Mouse (Mus musculus) erythroblast, embryonic 14.5 days (primary cell): Measurements from ENCODE around the gene Tmem14a. TPM values are rescaled to one million over a fixed set of nuclear protein-coding genes. Genes with fewer than 3 reads are reported as not detected.
"Not testable (repeated sequence)": the region's sequence is repeated elsewhere in the genome, so short reads cannot be mapped to it uniquely, and the experiment has no call there.

Source experiments
- H3K27me3 ChIP-seq: 2 replicates; pipeline ENCODE4 v1.6.1; 2012; ENCODE audit warnings: inconsistent platforms; ENCODE audit not compliant: control insufficient read depth
- H3K36me3 ChIP-seq: 2 replicates; pipeline ENCODE4 v1.6.1; 2012; ENCODE audit warnings: mild to moderate bottlenecking, inconsistent platforms; ENCODE audit not compliant: control insufficient read depth
- H3K4me1 ChIP-seq: 2 replicates; pipeline ENCODE4 v1.6.1; 2012; ENCODE audit warnings: inconsistent platforms; ENCODE audit not compliant: control insufficient read depth
- H3K4me3 ChIP-seq: replicated peaks from 2 replicates; pipeline ENCODE3; 2012; ENCODE audit warnings: moderate library complexity, mild to moderate bottlenecking, inconsistent platforms
- H3K9me3 ChIP-seq: 2 replicates; pipeline ENCODE4 v1.6.1; 2012; ENCODE audit warnings: low read length, inconsistent platforms, mixed read lengths; ENCODE audit not compliant: control insufficient read depth
- GATA1 ChIP-seq: IDR thresholded peaks from 2 replicates; pipeline ENCODE4 v1.6.1; 2012; ENCODE audit warnings: low read length, inconsistent platforms, mixed read lengths
- TAL1 ChIP-seq: IDR thresholded peaks from 3 replicates; pipeline ENCODE4 v1.6.1; 2012; ENCODE audit warnings: low read length, inconsistent platforms, mixed read lengths
- polyA plus RNA-seq: library from polyadenylated mRNA; stranded (reverse); fragments of >175 nt; gene quantifications from 2 replicates; pipeline ENCODE4 v1.2.3, GENCODE M21; 2012

The Tmem14a gene
- polyA plus RNA-seq: 0.06 TPM in 1 of 2 replicates, not detected in the other

DNA sequence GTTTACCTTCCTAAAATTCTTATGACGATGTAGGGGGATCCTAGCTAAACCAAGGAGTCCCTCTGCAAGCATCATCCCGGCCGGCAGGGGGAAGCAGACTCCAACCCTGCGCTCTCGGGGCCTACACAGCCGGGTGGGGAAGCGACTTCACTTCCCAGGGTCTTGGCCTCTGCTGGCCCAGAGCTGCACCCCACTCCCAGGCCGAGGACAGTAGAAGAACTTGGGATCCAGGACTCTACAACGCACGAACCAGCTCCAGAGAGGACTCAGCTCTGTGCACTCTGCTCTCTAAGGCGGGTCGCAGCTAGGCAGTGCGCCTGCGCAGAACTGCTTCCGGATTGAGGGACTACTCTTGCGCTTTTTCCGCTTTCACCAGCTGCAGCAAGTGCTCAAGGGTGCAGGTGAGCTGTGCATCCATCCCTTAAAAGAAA lies at the start of gene Tmem14a:
TSS of gene Tmem14a (plus strand) at position 87 of the 431 bp plus-strand sequence.
- Histone ChIP-seq H3K27me3 (no peaks in the 10 kb centered on the region), H3K36me3 (no peaks in the 10 kb centered on the region)
- TF ChIP-seq GATA1 (no peak), TAL1 (no peak)

DNA sequence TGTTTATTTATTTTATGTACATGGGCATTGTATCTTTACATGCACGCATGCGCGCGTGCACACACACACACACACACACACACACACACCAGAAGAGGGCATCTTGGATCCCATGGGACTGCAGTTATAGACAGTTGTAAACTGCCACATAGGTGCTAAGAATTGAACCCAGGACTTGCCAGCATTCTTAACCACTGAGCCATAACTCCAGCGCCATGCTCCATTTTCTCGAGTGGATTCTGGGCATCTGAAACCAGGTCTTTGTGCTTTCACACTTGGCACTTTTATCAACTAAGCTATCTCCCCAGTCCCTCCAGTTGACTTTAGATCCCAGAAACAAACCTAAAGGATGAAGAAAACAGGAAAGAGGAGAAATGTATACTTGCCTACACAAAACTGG lies 33.2 kb upstream of the Tmem14a start:
- Histone ChIP-seq H3K36me3 (no peaks in the 10 kb centered on the region), H3K4me1 (no peaks in the 10 kb centered on the region), H3K4me3 (no peak overlapping the region), H3K27me3 (no peaks in the 10 kb centered on the region), H3K9me3 (no peaks in the 10 kb centered on the region)
- TF ChIP-seq TAL1 (no peak), GATA1 (no peak)

More for the DNA sequence above, at the start of gene Tmem14a:
- Histone ChIP-seq H3K4me1 (peaks cover 12% of the 10 kb centered on the region), H3K4me3 (peak within 1 kb of the TSS; percentile 75), H3K9me3 (no peaks in the 10 kb centered on the region)

DNA sequence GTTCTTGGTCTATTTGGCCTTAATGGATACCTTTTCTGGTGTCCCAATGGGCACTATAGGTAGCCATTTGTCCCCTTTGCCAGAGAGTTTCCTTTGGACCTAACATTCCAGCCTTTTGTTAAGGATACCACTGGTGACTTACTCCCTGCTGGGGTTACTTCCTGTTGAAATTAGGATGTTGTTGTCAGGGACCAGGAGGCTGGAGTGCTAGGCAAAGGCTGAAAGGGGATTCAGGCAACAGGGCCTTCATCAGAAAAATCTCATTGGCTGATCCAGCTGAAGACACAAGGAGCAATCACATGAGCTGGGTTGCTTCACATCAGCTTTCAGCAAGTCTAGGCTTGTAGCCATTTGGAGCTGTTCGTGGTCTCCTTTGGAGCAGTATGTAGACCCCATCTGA lies 12.1 kb upstream of the Tmem14a start:
- H3K4me1 ChIP-seq: no peaks in the 10 kb centered on the region
- no peak overlapping the region for H3K4me3 ChIP-seq
- H3K9me3 ChIP-seq: no peaks in the 10 kb centered on the region
- TF ChIP-seq TAL1 (no peak), GATA1 (no peak)
- H3K27me3 ChIP-seq: no peaks in the 10 kb centered on the region
- H3K36me3 ChIP-seq: no peaks in the 10 kb centered on the region

DNA sequence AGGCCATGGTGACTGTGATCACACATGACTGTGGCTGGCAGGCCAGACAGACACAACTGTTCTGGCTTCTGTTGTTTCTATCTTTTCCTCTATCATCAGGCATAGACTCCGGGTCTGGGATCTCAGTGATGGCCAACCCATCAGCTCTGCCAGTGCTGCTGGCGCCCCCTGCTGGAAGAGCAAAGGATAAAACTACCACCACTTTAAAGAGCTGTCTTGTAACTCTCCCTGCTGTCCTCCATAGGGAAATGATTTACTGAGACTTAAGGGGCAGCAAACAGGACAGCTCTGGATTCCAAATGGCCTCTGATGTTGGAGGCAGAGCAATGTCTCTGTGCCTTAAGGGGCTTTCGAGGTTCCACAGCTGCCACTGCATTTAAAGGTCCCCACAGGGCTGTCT lies 4.8 kb upstream of the Tmem14a start:
- H3K27me3 ChIP-seq, H3K9me3 ChIP-seq, H3K36me3 ChIP-seq, H3K4me3 ChIP-seq, H3K4me1 ChIP-seq: not testable (repeated sequence)

DNA sequence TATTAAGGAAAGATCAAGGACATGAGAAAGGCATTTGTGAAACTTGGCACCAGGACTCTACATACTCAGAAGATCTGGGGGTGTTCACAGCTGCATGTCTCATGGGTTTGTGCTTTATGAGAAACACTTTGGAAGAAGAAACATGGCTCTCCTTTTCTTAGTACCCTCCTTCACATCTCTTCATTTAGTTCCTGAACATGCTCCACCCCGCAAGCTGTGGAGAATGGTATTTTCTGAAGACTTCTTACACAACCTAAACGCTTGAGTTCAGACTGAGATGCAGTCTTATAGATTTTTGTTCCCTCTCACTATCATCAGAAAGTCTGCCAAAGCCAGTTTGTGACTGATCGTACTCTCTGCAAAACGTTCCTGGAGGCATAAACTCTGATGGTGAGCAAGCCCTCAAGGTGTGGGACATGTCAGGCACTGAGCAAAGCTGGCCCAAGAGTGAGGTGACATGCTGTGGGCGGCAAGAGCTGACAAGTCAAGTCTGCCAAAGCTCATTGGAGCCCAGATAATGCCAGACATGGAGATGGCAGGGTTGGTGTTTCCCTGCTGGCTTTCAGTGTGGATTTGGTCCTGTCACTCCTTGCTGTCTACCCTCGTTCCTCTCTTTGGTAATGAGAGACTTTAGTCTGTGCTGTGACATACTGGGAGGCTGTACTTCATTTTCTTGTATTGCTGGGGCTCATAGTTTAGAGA lies 4.2 kb upstream of the Tmem14a start:
- H3K9me3 ChIP-seq, H3K27me3 ChIP-seq, H3K36me3 ChIP-seq, H3K4me3 ChIP-seq: not testable (repeated sequence)
- peaks cover 11% of the 10 kb centered on the region for H3K4me1 ChIP-seq

DNA sequence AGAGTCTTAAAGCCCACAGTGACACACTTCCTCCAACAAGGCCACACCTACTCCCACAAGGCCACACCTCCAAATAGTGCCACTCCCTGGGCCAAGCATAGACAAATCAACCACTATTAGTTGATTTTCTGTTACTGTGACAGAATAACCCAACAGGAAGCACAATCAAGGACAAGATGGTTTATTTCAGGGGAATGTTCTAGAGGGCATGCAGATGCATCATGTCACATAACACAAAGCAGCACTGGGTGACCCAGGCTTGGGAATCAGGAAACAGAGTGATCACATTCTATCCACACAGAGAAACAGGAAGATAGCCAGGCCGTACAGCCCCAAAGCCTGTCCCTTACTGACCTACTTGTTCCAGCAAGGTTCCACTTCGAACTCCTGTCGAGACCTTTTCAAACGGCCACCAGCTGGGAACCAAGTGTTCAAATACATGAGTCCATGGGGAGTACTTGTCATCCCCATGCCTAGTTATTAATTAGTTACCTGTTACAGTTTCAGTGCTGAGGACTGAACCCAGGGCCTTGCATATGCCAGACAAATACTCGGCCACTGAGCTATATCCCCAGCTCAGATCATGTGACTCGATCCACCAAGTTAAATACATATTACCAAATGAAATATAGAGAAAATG lies 9.5 kb downstream of the Tmem14a start:
- Histone ChIP-seq H3K36me3 (no peaks in the 10 kb centered on the region), H3K4me1 (no peaks in the 10 kb centered on the region), H3K9me3 (no peaks in the 10 kb centered on the region), H3K4me3 (no peak overlapping the region), H3K27me3 (no peaks in the 10 kb centered on the region)
- TF ChIP-seq TAL1 (no peak), GATA1 (no peak)

DNA sequence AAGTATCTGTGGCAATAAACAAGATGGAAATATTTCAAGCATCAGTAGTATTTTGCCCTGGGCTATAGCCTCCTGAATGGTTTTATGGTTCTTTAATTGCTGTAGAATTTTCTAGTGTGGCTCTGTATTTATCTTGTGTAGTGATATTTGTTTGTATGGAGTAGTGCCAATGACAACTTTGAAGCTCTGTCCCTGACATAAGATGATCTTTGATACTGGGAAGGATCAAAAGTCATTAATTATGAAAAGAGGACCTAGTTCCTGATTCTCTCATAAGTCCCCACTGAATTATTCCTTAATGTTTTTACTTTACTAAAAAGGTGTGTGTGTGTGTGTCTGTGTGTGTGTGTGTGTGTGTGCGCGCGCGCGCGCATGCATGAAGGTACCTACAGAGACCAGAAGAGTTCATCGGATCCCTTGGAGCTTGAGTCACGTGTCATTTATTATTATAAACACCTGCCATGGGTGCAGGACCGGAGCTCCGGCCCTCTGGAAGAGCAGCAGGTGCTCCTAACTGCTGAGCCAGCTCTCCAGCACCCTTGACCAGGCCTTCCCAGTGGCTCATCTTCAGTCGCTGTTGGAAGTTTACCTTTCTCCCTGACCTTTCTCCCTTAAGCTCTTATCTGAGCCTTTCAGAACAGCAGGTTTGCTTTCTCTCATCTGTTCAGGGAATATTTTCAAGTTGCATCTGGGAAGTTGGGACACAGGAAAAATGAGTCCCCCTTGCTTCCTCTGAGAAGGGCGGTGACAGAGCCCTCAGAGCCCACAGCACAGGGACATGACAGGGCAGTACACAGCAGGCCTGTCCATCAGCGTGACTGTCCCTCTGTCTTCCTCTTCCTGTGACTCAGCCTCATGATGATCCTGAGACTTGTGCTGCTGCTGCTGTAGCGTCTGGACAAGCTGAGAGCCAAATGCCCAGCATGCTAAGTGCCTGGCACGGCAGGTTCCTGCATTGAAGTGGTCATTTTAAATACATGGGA lies 10.7 kb downstream of the Tmem14a start:
- not testable (repeated sequence) for H3K27me3 ChIP-seq, H3K4me3 ChIP-seq, H3K9me3 ChIP-seq, H3K4me1 ChIP-seq, H3K36me3 ChIP-seq

DNA sequence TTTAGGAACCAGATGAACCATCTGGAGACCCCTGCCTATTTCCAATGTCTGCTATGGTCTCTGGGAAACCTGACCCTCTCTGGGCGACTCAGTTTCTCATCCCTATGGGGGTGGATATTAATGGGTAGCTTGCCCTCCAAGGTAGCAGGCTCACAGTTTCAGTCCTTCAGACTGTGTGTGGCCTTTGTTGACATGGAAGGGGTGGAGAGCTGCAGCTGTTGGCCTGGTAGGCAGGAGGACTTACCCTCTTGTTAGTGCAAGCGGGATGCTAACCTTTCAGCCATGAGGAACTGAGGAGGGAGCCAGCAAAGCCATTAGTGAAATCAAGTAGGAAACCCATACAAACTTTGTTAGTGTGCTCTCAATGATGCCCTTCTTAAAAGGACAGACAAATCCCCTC lies 12.0 kb downstream of the Tmem14a start:
- Histone ChIP-seq H3K9me3 (no peaks in the 10 kb centered on the region), H3K36me3 (no peaks in the 10 kb centered on the region), H3K4me3 (no peak overlapping the region), H3K4me1 (no peaks in the 10 kb centered on the region), H3K27me3 (no peaks in the 10 kb centered on the region)
- TF ChIP-seq TAL1 (no peak), GATA1 (no peak)

DNA sequence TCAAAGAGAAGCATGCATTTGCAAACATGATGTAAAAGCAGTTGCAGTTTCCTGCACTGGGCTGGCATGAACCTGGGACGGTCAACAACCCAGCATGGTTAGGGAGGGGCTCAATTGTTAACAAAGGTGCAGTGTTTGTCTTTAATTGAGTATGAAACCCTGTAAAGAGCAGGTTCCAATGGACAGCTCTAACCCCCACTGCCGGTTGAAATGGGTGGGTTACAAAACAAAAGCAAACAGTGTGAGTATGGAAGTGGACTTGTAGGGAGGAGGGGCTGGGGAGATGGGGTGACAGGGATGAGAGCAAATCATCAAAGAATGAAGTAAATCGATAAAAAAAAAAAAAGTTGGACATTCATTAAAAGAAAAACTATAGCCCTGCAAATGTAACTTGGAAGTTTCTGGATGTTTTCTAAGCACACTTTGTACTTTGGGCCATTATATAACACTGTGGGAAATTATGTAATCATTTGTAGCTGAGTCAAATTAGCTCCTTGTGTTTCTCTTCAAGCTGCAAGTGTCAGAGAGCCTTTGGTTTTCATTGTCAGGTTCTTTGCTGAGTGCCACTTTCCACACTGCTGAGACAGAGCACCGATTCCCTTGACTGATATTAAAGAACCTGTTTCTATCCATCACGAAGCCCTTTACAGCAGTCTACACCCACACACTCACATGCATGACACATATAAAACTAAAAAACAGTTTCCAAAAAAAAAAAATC lies 13.5 kb downstream of the Tmem14a start:
- Histone ChIP-seq H3K36me3 (no peaks in the 10 kb centered on the region), H3K4me1 (no peaks in the 10 kb centered on the region), H3K27me3 (no peaks in the 10 kb centered on the region), H3K9me3 (no peaks in the 10 kb centered on the region), H3K4me3 (no peak overlapping the region)
- TF ChIP-seq TAL1 (no peak), GATA1 (no peak)
